Mouse (Mus musculus) heart, adult 2 months (tissue): Measurements from ENCODE around the gene Rgn. TPM values are rescaled to one million over a fixed set of nuclear protein-coding genes. Genes with fewer than 3 reads are reported as not detected.

Source experiments
- DNase-seq, 2 experiments: peaks; one replicate each; pipeline ENCODE4 v3.0.0; 2021
- H3K27ac ChIP-seq: fragments of 200-600 bp; 2 replicates; pipeline ENCODE4 v1.8.1; 2022
- H3K27me3 ChIP-seq: fragments of 200-500 bp; 2 replicates; pipeline ENCODE4 v1.6.1; 2012; ENCODE audit warnings: mild to moderate bottlenecking, low read length, inconsistent platforms, mixed read lengths; ENCODE audit not compliant: control insufficient read depth, insufficient read depth
- H3K36me3 ChIP-seq: fragments of 200-500 bp; 2 replicates; pipeline ENCODE4 v1.6.1; 2012; ENCODE audit warnings: low read length, inconsistent platforms; ENCODE audit not compliant: control insufficient read depth, insufficient read depth
- H3K4me1 ChIP-seq: fragments of 200-500 bp; 2 replicates; pipeline ENCODE4 v1.6.1; 2011; ENCODE audit warnings: low read length; ENCODE audit not compliant: control insufficient read depth, insufficient read depth
- H3K4me3 ChIP-seq: fragments of 200-600 bp; 2 replicates; pipeline ENCODE4 v1.8.1; 2022
- H3K79me2 ChIP-seq: fragments of 200-500 bp; replicated peaks from 2 replicates; pipeline ENCODE4 v1.6.1; 2012; ENCODE audit warnings: mild to moderate bottlenecking, inconsistent platforms, low read length, moderate library complexity, mixed read lengths; ENCODE audit not compliant: control insufficient read depth, insufficient read depth
- H3K9ac ChIP-seq: fragments of 200-500 bp; 2 replicates; pipeline ENCODE4 v1.6.1; 2012; ENCODE audit warnings: low read depth, mild to moderate bottlenecking, control low read depth, inconsistent platforms, low read length, mixed read lengths
- CTCF ChIP-seq: fragments of 200-600 bp; IDR thresholded peaks from 2 replicates; pipeline ENCODE4 v1.8.1; 2022; ENCODE audit warnings: antibody characterized with exemption, mild to moderate bottlenecking, moderate library complexity
- EP300 ChIP-seq: fragments of 200-500 bp; IDR thresholded peaks from 2 replicates; pipeline ENCODE4 v1.6.1; 2011; ENCODE audit warnings: low read depth, low read length, control low read depth; ENCODE audit not compliant: insufficient read depth
- POLR2A ChIP-seq: fragments of 200-500 bp; IDR thresholded peaks from 2 replicates; pipeline ENCODE4 v1.6.1; 2011; ENCODE audit warnings: mild to moderate bottlenecking, low read depth, low read length, control low read depth; ENCODE audit not compliant: insufficient read depth
- WGBS: fragments of 180-500 bp; shearing (Covaris S2); methylation state at CpG from one replicate; pipeline ENCODE4 v1.1.7; 2018; 5-methylcytosine and 5-hydroxymethylcytosine counted together
- intact Hi-C: fragments of 180-260 bp; cut with DNase I; formaldehyde crosslinking; loops from one replicate; pipeline ENCODE4 v1.15.1; 2025
- long read RNA-seq: library from polyadenylated mRNA; stranded (forward); transcript quantifications from one replicate; pipeline ENCODE4 v2.0.0, GENCODE M21; 2021
- polyA plus RNA-seq: library from polyadenylated mRNA; depleted of rRNA; stranded (reverse); fragments of >200 nt; gene quantifications from 2 replicates; pipeline ENCODE4 v1.2.3, GENCODE M21; 2012; rRNA removed
- total RNA-seq, 2 experiments: library from RNA; stranded (reverse); gene quantifications; 2 replicates each; pipeline ENCODE4 v1.2.3; 2021

Rgn gene
- total RNA-seq (under 1 TPM; 0.27 to 0.60 TPM), polyA plus RNA-seq (0.12 and 0.38 TPM in 2 replicates)
- long read RNA-seq, result 0 reads

DNA sequence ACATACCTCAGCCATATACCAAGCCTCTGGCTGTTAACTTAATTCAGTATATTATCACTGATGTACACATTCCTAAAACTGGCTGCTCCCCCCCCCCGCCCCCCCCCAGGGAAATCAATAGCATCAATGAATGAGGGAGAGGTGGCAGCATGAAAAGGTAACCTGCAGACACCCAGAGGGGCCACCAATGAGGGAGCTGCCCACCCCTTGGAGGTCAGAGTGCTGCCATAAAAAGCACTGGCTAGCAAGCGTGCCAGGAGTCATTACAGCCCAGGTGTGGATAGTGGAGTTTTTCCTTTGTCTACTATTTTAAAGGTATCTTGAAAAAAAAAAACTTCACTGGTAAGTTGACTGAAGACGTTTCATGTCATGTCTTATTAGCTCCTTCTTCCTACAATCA is at the start of gene Rgn:
Gene Rgn, plus strand, starts transcription at position 256 of the 400 bp plus-strand sequence.
- TF ChIP-seq CTCF (no peak), EP300 (no peak), POLR2A (no peak)
- WGBS, result 75% methylated on average over 3 of the region's 3 CpGs
- no peaks in the 10 kb centered on the region for H3K79me2 ChIP-seq
- H3K4me1 ChIP-seq, result no peaks in the 10 kb centered on the region; the same call in 1 of the 2 replicates
- no peak within 1 kb of the TSS for H3K4me3 ChIP-seq
- H3K9ac ChIP-seq, result no peak within 1 kb of the TSS
- no peak for DNase-seq
- no peaks in the 10 kb centered on the region for H3K27me3 ChIP-seq
- no peaks in the 10 kb centered on the region for H3K36me3 ChIP-seq
- no peak within 1 kb of the TSS for H3K27ac ChIP-seq
- intact Hi-C loops, result no loop called here

DNA sequence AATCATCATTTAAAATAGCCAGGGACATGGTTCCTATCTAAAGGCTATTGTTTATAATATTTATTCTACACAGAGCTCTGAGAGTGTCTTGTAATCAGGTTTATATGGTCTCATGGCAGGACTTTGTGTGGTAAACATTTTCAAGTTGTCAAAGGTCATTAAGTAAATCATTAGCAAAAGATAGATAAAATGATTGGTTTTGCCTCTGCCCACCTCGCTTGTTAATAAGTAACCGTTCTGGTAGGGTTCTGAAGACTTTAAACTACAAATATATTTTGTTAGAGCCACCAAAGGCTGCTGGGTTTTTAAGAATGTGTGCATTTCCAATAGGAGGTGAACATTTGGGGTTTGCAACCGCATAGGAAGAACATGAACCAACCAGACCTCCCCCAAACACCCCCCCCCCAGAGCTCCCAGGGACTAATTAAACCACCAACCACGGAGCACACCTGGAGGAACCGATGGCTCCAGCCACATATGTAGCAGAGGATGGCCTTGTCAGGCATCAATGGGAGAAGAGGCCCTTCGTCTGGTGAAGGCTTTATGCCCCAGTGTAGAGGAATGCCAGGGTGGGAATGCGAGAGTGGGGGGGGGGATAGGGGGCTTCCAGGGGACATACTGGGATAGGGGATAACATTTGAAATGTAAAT is 29.2 kb upstream of the Rgn start:
- no peaks in the 10 kb centered on the region for H3K27me3 ChIP-seq
- no peak overlapping the region for H3K27ac ChIP-seq
- H3K79me2 ChIP-seq, result no peaks in the 10 kb centered on the region
- no peak overlapping the region for H3K9ac ChIP-seq
- no peaks in the 10 kb centered on the region for H3K36me3 ChIP-seq
- no peak overlapping the region for H3K4me3 ChIP-seq
- DNase-seq, result no peak
- no peaks in the 10 kb centered on the region for H3K4me1 ChIP-seq
- 89% methylated on average over 7 of the region's 7 CpGs for WGBS
- no peak for TF ChIP-seq CTCF
- intact Hi-C loops, result no loop called here

DNA sequence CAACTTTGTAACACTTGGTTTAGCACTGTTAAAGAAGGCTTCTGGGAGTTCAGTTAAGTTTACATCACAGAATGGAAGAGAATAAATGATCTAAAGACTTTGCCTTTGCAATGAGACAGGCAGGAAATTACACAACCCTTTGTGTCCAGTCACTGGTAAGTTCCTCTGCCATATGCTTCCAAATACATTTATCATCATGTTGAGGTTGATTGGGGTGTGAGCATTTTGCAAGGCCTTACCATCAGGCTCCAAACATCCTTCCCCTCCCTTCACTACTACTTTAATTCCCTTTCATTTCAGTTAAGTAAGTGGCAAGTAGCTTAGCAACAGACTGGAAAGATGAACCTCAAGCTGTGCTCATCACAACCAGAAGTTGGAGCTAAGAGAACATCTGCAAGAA is 28.0 kb upstream of the Rgn start:
- Histone ChIP-seq H3K36me3 (no peaks in the 10 kb centered on the region), H3K79me2 (no peaks in the 10 kb centered on the region), H3K4me3 (no peak overlapping the region), H3K9ac (no peak overlapping the region), H3K27me3 (no peaks in the 10 kb centered on the region), H3K4me1 (no peaks in the 10 kb centered on the region), H3K27ac (no peak overlapping the region)
- no peak for TF ChIP-seq CTCF
- TF ChIP-seq EP300, result no peak
- TF ChIP-seq POLR2A, result no peak
- no peak for DNase-seq
- intact Hi-C loops, result no loop called here

DNA sequence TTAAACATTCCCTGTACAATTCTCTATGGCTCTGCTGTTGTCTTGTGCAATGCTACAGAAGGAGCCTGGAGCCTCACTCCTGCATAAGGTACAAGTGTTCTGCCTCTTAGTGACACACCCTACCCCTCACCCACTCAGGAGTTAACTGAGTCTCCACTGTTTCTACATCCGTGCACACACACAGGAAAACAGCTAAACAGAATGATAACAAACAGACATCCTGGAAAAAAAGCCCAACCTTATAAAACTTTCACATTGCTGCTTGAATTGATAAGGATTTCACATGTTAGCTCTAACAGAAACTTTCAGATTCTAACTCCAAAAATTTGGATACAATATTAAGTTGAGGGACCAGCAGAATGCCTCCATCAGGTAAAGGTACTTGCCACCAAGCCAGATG is 17.0 kb upstream of the Rgn start:
- 31% methylated on average over 1 of the region's 1 CpGs for WGBS
- H3K36me3 ChIP-seq, result no peaks in the 10 kb centered on the region
- H3K9ac ChIP-seq, result no peak overlapping the region
- H3K4me1 ChIP-seq, result no peaks in the 10 kb centered on the region
- no peak for TF ChIP-seq EP300
- no peak for TF ChIP-seq CTCF
- TF ChIP-seq POLR2A, result no peak
- H3K4me3 ChIP-seq, result no peak overlapping the region
- no peaks in the 10 kb centered on the region for H3K27me3 ChIP-seq
- intact Hi-C loops, result no loop called here
- H3K79me2 ChIP-seq, result no peaks in the 10 kb centered on the region
- DNase-seq, result no peak
- H3K27ac ChIP-seq, result no peak overlapping the region

GRCm38 (mm10) chrX:20543867-20544266 is 5.7 kb upstream of the Rgn start:
- whole genome bisulfite sequencing, result 78% methylated on average over 3 of the region's 3 CpGs
- Histone ChIP-seq H3K4me3 (no peak overlapping the region), H3K79me2 (no peaks in the 10 kb centered on the region), H3K9ac (no peak overlapping the region), H3K27me3 (no peaks in the 10 kb centered on the region), H3K4me1 (no peaks in the 10 kb centered on the region; the same call in 1 of the 2 replicates), H3K27ac (no peak overlapping the region), H3K36me3 (no peaks in the 10 kb centered on the region)
- TF ChIP-seq POLR2A, result no peak
- TF ChIP-seq CTCF, result no peak
- no peak for TF ChIP-seq EP300
- DNase-seq, result no peak
- intact Hi-C loops, result no loop called here

DNA sequence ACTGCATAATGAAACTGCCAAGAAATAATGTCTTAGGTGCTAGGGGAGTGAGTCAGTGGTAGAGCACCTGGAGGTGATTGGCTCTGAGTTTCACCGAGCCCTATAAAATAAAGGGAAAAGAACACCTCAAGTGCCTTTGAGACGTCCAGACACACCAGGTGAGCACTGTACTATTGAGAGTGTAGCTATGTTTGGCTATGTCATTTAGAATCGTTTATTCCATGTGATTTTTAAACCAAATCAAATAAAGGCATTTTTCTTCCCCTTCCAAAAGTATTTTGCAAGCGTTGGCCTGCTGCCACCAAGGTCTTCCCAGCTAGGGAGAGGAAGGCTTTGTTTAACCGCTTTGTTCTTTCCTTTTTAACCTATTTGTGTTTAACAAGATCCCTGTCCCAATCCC is 2.0 kb upstream of the Rgn start:
- no peak overlapping the region for H3K9ac ChIP-seq
- peak; percentile 2 to 20 for DNase-seq
- intact Hi-C loops, result no loop called here
- TF ChIP-seq EP300 (no peak), POLR2A (no peak), CTCF (no peak)
- 54% methylated on average over 5 of the region's 5 CpGs for WGBS
- H3K36me3 ChIP-seq, result no peaks in the 10 kb centered on the region
- H3K4me3 ChIP-seq, result peak overlapping the region; percentile 36
- no peaks in the 10 kb centered on the region; the same call in 1 of the 2 replicates for H3K4me1 ChIP-seq
- no peak overlapping the region for H3K27ac ChIP-seq
- H3K79me2 ChIP-seq, result no peaks in the 10 kb centered on the region
- H3K27me3 ChIP-seq, result no peaks in the 10 kb centered on the region
